Mouse (Mus musculus) CH12.LX (cell line): Measurements from ENCODE around the gene Atrnl1. TPM values are rescaled to one million over a fixed set of nuclear protein-coding genes. Genes with fewer than 3 reads are reported as not detected.
A peak's percentile ranks its signal among the peaks of the same experiment; 100 is the strongest.
"Not testable (repeated sequence)": the region's sequence is repeated elsewhere in the genome, so short reads cannot be mapped to it uniquely, and the experiment has no call there.

Experiments
- DNase-seq: peaks from one replicate; pipeline ENCODE4 v3.0.0-alpha.2; 2013; ENCODE audit errors: extremely low read depth
- H3K27ac ChIP-seq: 2 replicates; pipeline ENCODE4 v1.5.1; 2012; ENCODE audit warnings: low read depth, mild to moderate bottlenecking, control low read depth, moderate library complexity; ENCODE audit not compliant: insufficient read depth
- H3K27me3 ChIP-seq: replicated peaks from 2 replicates; pipeline ENCODE3; 2012; ENCODE audit warnings: inconsistent platforms
- H3K36me3 ChIP-seq, 2 experiments: replicated peaks in 1 of 2; 2 replicates each; pipeline versions ENCODE3 to v1.6.1; 2012; ENCODE audit warnings: inconsistent platforms in 1 of 2, low read length in 1 of 2, mild to moderate bottlenecking in 1 of 2, mixed read lengths in 1 of 2, moderate library complexity in 1 of 2; ENCODE audit not compliant: control insufficient read depth in 1 of 2, insufficient read depth in 1 of 2
- H3K4me1 ChIP-seq, 2 experiments: 2 replicates each; pipeline ENCODE4 v1.6.1; 2012; ENCODE audit warnings: inconsistent platforms in 1 of 2, moderate library complexity in 1 of 2; ENCODE audit not compliant: insufficient read depth in 2 of 2, control insufficient read depth in 1 of 2
- H3K4me2 ChIP-seq: 2 replicates; pipeline ENCODE4 v1.6.1; 2012; ENCODE audit warnings: low read depth, mild to moderate bottlenecking, control low read depth; ENCODE audit not compliant: poor library complexity, insufficient read depth, severe bottlenecking
- H3K4me3 ChIP-seq, 3 experiments: fragments of 150-350 bp in 1 of 3; sonication (generic) in 1 of 3; replicated peaks in 1 of 3; 2 replicates each; pipeline versions ENCODE3 to v1.5.1; 2011 to 2012; ENCODE audit warnings: low read depth in 2 of 3, low read length in 2 of 3, mild to moderate bottlenecking in 2 of 3, moderate library complexity in 2 of 3, control low read depth in 1 of 3, improper control_type of control experiment in 1 of 3, inconsistent platforms in 1 of 3, mixed read lengths in 1 of 3; ENCODE audit not compliant: poor library complexity in 1 of 3
- H3K79me2 ChIP-seq: replicated peaks from 2 replicates; pipeline ENCODE4 v1.6.1; 2012; ENCODE audit warnings: mild to moderate bottlenecking, moderate library complexity; ENCODE audit not compliant: control insufficient read depth, poor library complexity, insufficient read depth, severe bottlenecking; ENCODE audit errors: extremely low read depth
- H3K9ac ChIP-seq: 2 replicates; pipeline ENCODE4 v1.6.1; 2012; ENCODE audit warnings: low read depth, mild to moderate bottlenecking, control low read depth, moderate library complexity; ENCODE audit not compliant: insufficient read depth
- H3K9me3 ChIP-seq: replicated peaks from 2 replicates; pipeline ENCODE3; 2012; ENCODE audit warnings: low read length, inconsistent platforms, mixed read lengths
- BHLHE40 ChIP-seq: IDR thresholded peaks from 2 replicates; pipeline ENCODE4 v1.6.1; 2011; ENCODE audit warnings: mild to moderate bottlenecking, low read depth, low read length, improper control_type of control experiment
- E2F4 ChIP-seq: IDR thresholded peaks from 2 replicates; pipeline ENCODE4 v1.6.1; 2011; ENCODE audit warnings: low read depth, low read length, improper control_type of control experiment; ENCODE audit not compliant: insufficient replicate concordance
- ELF1 ChIP-seq: IDR thresholded peaks from 2 replicates; pipeline ENCODE4 v1.6.1; 2014; ENCODE audit warnings: low read depth, mild to moderate bottlenecking, inconsistent platforms, low read length, improper control_type of control experiment
- EP300 ChIP-seq: IDR thresholded peaks from 2 replicates; pipeline ENCODE4 v1.6.1; 2011; ENCODE audit warnings: low read length, improper control_type of control experiment
- IRF4 ChIP-seq: IDR thresholded peaks from 2 replicates; pipeline ENCODE4 v1.6.1; 2014; ENCODE audit warnings: low read depth, mild to moderate bottlenecking, inconsistent platforms, low read length, improper control_type of control experiment
- JUN ChIP-seq: IDR thresholded peaks from 2 replicates; pipeline ENCODE4 v1.6.1; 2011; ENCODE audit warnings: low read depth, mild to moderate bottlenecking, low read length, improper control_type of control experiment, moderate library complexity; ENCODE audit not compliant: insufficient read depth
- JUND ChIP-seq: conservative IDR thresholded peaks from 2 replicates; pipeline ENCODE4 v1.6.1; 2011; ENCODE audit warnings: low read depth, low read length, improper control_type of control experiment
- KAT2A ChIP-seq: IDR thresholded peaks from 2 replicates; pipeline ENCODE4 v1.6.1; 2012; ENCODE audit warnings: low read length, improper control_type of control experiment, inconsistent platforms; ENCODE audit not compliant: insufficient replicate concordance
- MAFK ChIP-seq: IDR thresholded peaks from 2 replicates; pipeline ENCODE4 v1.6.1; 2011; ENCODE audit warnings: low read length, improper control_type of control experiment; ENCODE audit not compliant: insufficient replicate concordance
- MAX ChIP-seq: IDR thresholded peaks from 2 replicates; pipeline ENCODE4 v1.6.1; 2011; ENCODE audit warnings: low read length, improper control_type of control experiment
- MAZ ChIP-seq: IDR thresholded peaks from 2 replicates; pipeline ENCODE4 v1.6.1; 2012; ENCODE audit warnings: low read depth, mild to moderate bottlenecking, inconsistent platforms, low read length, improper control_type of control experiment, moderate library complexity
- MXI1 ChIP-seq: IDR thresholded peaks from 2 replicates; pipeline ENCODE4 v1.6.1; 2011; ENCODE audit warnings: mild to moderate bottlenecking, low read depth, low read length, improper control_type of control experiment
- RAD21 ChIP-seq: IDR thresholded peaks from 2 replicates; pipeline ENCODE4 v1.6.1; 2011; ENCODE audit warnings: low read depth, mild to moderate bottlenecking, low read length, improper control_type of control experiment, moderate library complexity
- RCOR1 ChIP-seq: conservative IDR thresholded peaks from 2 replicates; pipeline ENCODE4 v1.6.1; 2012; ENCODE audit warnings: low read depth, mild to moderate bottlenecking, inconsistent platforms, low read length, improper control_type of control experiment
- SMC3 ChIP-seq: IDR thresholded peaks from 2 replicates; pipeline ENCODE4 v1.6.1; 2011; ENCODE audit warnings: low read depth, low read length, improper control_type of control experiment
- UBTF ChIP-seq: IDR thresholded peaks from 2 replicates; pipeline ENCODE4 v1.6.1; 2012; ENCODE audit warnings: low read depth, mild to moderate bottlenecking, inconsistent platforms, low read length, improper control_type of control experiment, moderate library complexity
- USF2 ChIP-seq: conservative IDR thresholded peaks from 2 replicates; pipeline ENCODE4 v1.6.1; 2011; ENCODE audit warnings: low read depth, low read length, improper control_type of control experiment
- ZC3H11A ChIP-seq: IDR thresholded peaks from 2 replicates; pipeline ENCODE4 v1.6.1; 2012; ENCODE audit warnings: low read depth, mild to moderate bottlenecking, inconsistent platforms, low read length, improper control_type of control experiment
- ZNF384 ChIP-seq: IDR thresholded peaks from 2 replicates; pipeline ENCODE4 v1.6.1; 2012; ENCODE audit warnings: low read depth, low read length, improper control_type of control experiment, inconsistent platforms
- dilution Hi-C: fragments of 300-500 bp; cut with MboI; formaldehyde crosslinking; loops from 2 replicates; pipeline ENCODE4 v1.14.3; 2020; ENCODE audit warnings: low sequenced_read_pairs; ENCODE audit not compliant: extremely low pct_unique_long_range_greater_than_20kb, extremely low pct_ligation_motif_present
- in situ Hi-C: fragments of 300-500 bp; cut with MboI; formaldehyde crosslinking; loops from 3 replicates; pipeline ENCODE4 v1.14.3; 2019; ENCODE audit warnings: low sequenced_read_pairs, low pct_ligation_motif_present, low pct_unique_long_range_greater_than_20kb, mixed read lengths
- polyA plus RNA-seq: library from polyadenylated mRNA; unstranded; fragments of >175 nt; gene quantifications from 2 replicates; pipeline ENCODE4 v1.2.1, GENCODE M21; 2012; ENCODE audit warnings: low read depth; ENCODE audit not compliant: insufficient read length
- total RNA-seq, 2 experiments: library from RNA; depleted of rRNA; stranded (reverse); fragments of 300-350 nt in 1 of 2; fragments of >200 nt in 1 of 2; gene quantifications; 2 replicates each; pipeline ENCODE4 v1.2.3; 2012 to 2014

Atrnl1 gene
- total and polyA plus RNA-seq, 3 experiments, result 1.9 TPM

DNA sequence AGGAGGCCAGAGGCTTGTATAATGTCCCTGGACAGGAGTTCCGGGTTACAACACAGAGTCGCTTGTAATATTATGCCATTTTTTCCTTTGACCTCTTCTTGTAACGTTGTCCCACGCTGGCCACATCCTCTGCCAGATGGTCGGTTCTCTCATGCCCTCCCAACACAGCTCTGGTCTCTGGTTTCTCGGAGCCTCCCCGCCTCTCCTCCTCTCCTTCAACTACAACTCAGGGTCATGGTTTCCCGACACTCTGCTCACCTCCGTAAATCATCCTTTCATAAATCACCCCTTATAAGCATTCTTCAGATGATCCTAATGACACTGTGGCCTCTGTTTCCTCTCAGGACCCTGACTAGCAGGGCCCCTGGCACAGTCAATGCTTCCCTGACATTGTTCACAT lies 267.7 kb downstream of the Atrnl1 start:
- H3K9ac ChIP-seq, result no peak overlapping the region
- in situ Hi-C loops, result no loop called here
- dilution Hi-C loops, result no loop called here
- peaks cover 7% of the 10 kb centered on the region in 2 experiments for H3K4me1 ChIP-seq
- TF ChIP-seq KAT2A, result no peak
- TF ChIP-seq IRF4, result no peak
- TF ChIP-seq UBTF, result no peak
- no peak for TF ChIP-seq RCOR1
- TF ChIP-seq EP300, result no peak
- TF ChIP-seq MXI1, result no peak
- no peak for TF ChIP-seq RAD21
- no peaks in the 10 kb centered on the region for H3K27me3 ChIP-seq
- DNase-seq, result no peak
- no peak overlapping the region for H3K4me2 ChIP-seq
- H3K9me3 ChIP-seq, result peaks cover 2% of the 10 kb centered on the region
- H3K79me2 ChIP-seq, result no peaks in the 10 kb centered on the region
- H3K36me3 ChIP-seq, result no peaks in the 10 kb centered on the region
- H3K27ac ChIP-seq, result no peak overlapping the region
- H3K4me3 ChIP-seq, result no peak overlapping the region

- H3K27me3 ChIP-seq, DNase-seq, H3K79me2 ChIP-seq, H3K9ac ChIP-seq, in situ Hi-C loops, H3K9me3 ChIP-seq, H3K4me3 ChIP-seq, H3K36me3 ChIP-seq, H3K4me2 ChIP-seq, H3K4me1 ChIP-seq, H3K27ac ChIP-seq, dilution Hi-C loops: not testable (repeated sequence)
These were observed 269.0 kb downstream of the Atrnl1 start for GRCm38 (mm10) chr19:57879841-57880240.

DNA sequence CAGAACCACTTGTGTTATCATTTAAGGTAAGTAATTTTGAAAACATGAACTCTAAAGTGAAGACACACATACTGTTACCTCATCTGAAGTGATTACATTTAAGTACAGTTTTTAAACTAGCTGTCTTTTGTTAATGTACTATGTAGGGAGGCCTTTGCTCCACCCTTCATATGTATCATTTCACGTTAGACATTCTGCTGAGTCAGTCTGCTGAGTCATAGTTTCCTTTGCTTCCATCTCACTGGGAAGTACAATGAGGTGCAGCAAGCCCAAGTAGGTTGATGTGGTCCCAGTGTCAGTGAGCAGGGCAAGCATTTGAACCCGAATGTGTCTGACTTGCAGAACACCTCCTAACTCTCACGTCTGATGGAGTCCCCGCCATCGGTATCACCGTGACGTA lies 271.1 kb downstream of the Atrnl1 start:
- Histone ChIP-seq H3K79me2 (no peaks in the 10 kb centered on the region), H3K9ac (no peak overlapping the region), H3K4me3 (no peak overlapping the region), H3K4me1 (peaks cover 7% of the 10 kb centered on the region in 2 experiments), H3K4me2 (no peak overlapping the region), H3K36me3 (no peaks in the 10 kb centered on the region), H3K27ac (no peak overlapping the region), H3K9me3 (no peaks in the 10 kb centered on the region), H3K27me3 (no peaks in the 10 kb centered on the region)
- TF ChIP-seq MAZ, result no peak
- peak; percentile 47; the same call in 1 of the 2 replicates for TF ChIP-seq JUN
- TF ChIP-seq ZC3H11A, result no peak
- TF ChIP-seq SMC3, result no peak
- TF ChIP-seq E2F4, result no peak
- TF ChIP-seq ELF1, result no peak
- peak; percentile 93 for TF ChIP-seq MAFK
- TF ChIP-seq BHLHE40, result no peak
- peak; percentile 80 for TF ChIP-seq JUND
- TF ChIP-seq KAT2A, result no peak
- no peak for TF ChIP-seq MAX
- no peak for TF ChIP-seq RCOR1
- no peak for TF ChIP-seq ZNF384
- no peak for TF ChIP-seq USF2
- in situ Hi-C loops (no loop called here), dilution Hi-C loops (no loop called here)
- peak; percentile 65 for DNase-seq
